Mouse (Mus musculus): ENCODE results near the gene Lama1.

- no peak for TF ChIP-seq CTCF (conservative IDR thresholded peaks at IDR 0.05; ENCODE audit: low read length)
- TF ChIP-seq POU5F1 (IDR thresholded peaks at IDR 0.05; ENCODE audit: borderline replicate concordance, low read length), result no peak
Measured at GRCm38 (mm10) chr17:67735722-67736121, 38.7 kb downstream of the Lama1 start.
